Mouse (Mus musculus): ENCODE measurements around the gene Rpl7l1.
"Not testable (repeated sequence)": the region's sequence is repeated elsewhere in the genome, so short reads cannot be mapped to it uniquely, and the experiment has no call there.

The Rpl7l1 gene

GRCm38 (mm10) chr17:46782341-46783221 lies at the start of gene Rpl7l1:
Rpl7l1 (minus strand) TSS chr17:46782672.
- DNase-seq (ENCODE audit: low read depth, low spot score) = peak; percentile 89

- no peak for DNase-seq (ENCODE audit: low read depth, low spot score)
These were observed 47.5 kb upstream of the Rpl7l1 start for GRCm38 (mm10) chr17:46829856-46830535.

- no peak for DNase-seq (ENCODE audit: low read depth, low spot score)
These were observed 46.5 kb upstream of the Rpl7l1 start for GRCm38 (mm10) chr17:46828935-46829334.

- no peak for DNase-seq (ENCODE audit: low read depth, low spot score)
These were observed 40.6 kb upstream of the Rpl7l1 start for GRCm38 (mm10) chr17:46823091-46823490.

- no peak for DNase-seq (ENCODE audit: low read depth, low spot score)
These were observed 38.2 kb upstream of the Rpl7l1 start for GRCm38 (mm10) chr17:46820628-46821027.

GRCm38 (mm10) chr17:46817734-46818158 lies 35.3 kb upstream of the Rpl7l1 start:
- no peak for DNase-seq (ENCODE audit: low read depth, low spot score)

- DNase-seq (ENCODE audit: low read depth, low spot score) = no peak
These were observed 33.8 kb upstream of the Rpl7l1 start for GRCm38 (mm10) chr17:46816306-46816705.

GRCm38 (mm10) chr17:46814497-46814896 lies 32.0 kb upstream of the Rpl7l1 start:
- no peak for DNase-seq (ENCODE audit: low read depth, low spot score)

GRCm38 (mm10) chr17:46813637-46814036 lies 31.2 kb upstream of the Rpl7l1 start:
- no peak for DNase-seq (ENCODE audit: low read depth, low spot score)

GRCm38 (mm10) chr17:46812442-46812841 lies 30.0 kb upstream of the Rpl7l1 start:
- no peak for DNase-seq (ENCODE audit: low read depth, low spot score)

GRCm38 (mm10) chr17:46810672-46811071 lies 28.2 kb upstream of the Rpl7l1 start:
- DNase-seq (ENCODE audit: low read depth, low spot score) = no peak

- no peak for DNase-seq (ENCODE audit: low read depth, low spot score)
These were observed 26.8 kb upstream of the Rpl7l1 start for GRCm38 (mm10) chr17:46809131-46809830.

- DNase-seq (ENCODE audit: low read depth, low spot score) = no peak
These were observed 25.9 kb upstream of the Rpl7l1 start for GRCm38 (mm10) chr17:46808376-46808775.

- no peak for DNase-seq (ENCODE audit: low read depth, low spot score)
These were observed 19.3 kb upstream of the Rpl7l1 start for GRCm38 (mm10) chr17:46801761-46802160.

GRCm38 (mm10) chr17:46799680-46800079 lies 17.2 kb upstream of the Rpl7l1 start:
- DNase-seq (ENCODE audit: low read depth, low spot score) = no peak

- no peak for DNase-seq (ENCODE audit: low read depth, low spot score)
These were observed 14.9 kb upstream of the Rpl7l1 start for GRCm38 (mm10) chr17:46797386-46797785.

GRCm38 (mm10) chr17:46796743-46797142 lies 14.3 kb upstream of the Rpl7l1 start:
- no peak for DNase-seq (ENCODE audit: low read depth, low spot score)

GRCm38 (mm10) chr17:46792963-46793362 lies 10.5 kb upstream of the Rpl7l1 start:
- DNase-seq (ENCODE audit: low read depth, low spot score) = no peak

GRCm38 (mm10) chr17:46787974-46788373 lies 5.5 kb upstream of the Rpl7l1 start:
- not testable (repeated sequence) for DNase-seq (ENCODE audit: low read depth, low spot score)

GRCm38 (mm10) chr17:46786952-46787351 lies 4.5 kb upstream of the Rpl7l1 start:
- no peak for DNase-seq (ENCODE audit: low read depth, low spot score)

GRCm38 (mm10) chr17:46783222-46783565 lies 722 bp upstream of the Rpl7l1 start:
- DNase-seq (ENCODE audit: low read depth, low spot score) = no peak

GRCm38 (mm10) chr17:46781876-46782275 lies 596 bp downstream of the Rpl7l1 start:
- no peak for DNase-seq (ENCODE audit: low read depth, low spot score)
